Mouse (Mus musculus) hindbrain, embryonic 16.5 days (tissue): ENCODE measurements at regions not wholly inside any gene's neighbourhood (a gene's known extent, or its start where the extent isn't known, plus 50 kb on each side); places are given as distances from the start of the nearest gene placed in this dataset.

Experiments used
- ATAC-seq: fragments of 200-750 bp; cut with Nextera tagmentation; 2 replicates; pipeline ENCODE4 v1.8.0; 2017; ENCODE audit warnings: moderate TSS enrichment, moderate library complexity
- H3K27ac ChIP-seq: fragments of 300-500 bp; sonication (generic); 2 replicates; pipeline ENCODE4 v1.5.1; 2014; ENCODE audit warnings: low read depth, mild to moderate bottlenecking, control low read depth, low read length, moderate library complexity
- H3K27me3 ChIP-seq: fragments of 300-500 bp; sonication (generic); replicated peaks from 2 replicates; pipeline ENCODE4 v1.6.1; 2014; ENCODE audit warnings: low read length; ENCODE audit not compliant: control insufficient read depth, insufficient read depth
- H3K36me3 ChIP-seq: fragments of 300-500 bp; sonication (generic); 2 replicates; pipeline ENCODE4 v1.6.1; 2014; ENCODE audit warnings: mild to moderate bottlenecking, low read length, moderate library complexity, mixed read lengths; ENCODE audit not compliant: control insufficient read depth, insufficient read depth
- H3K4me1 ChIP-seq: fragments of 300-500 bp; sonication (generic); 2 replicates; pipeline ENCODE4 v1.6.1; 2014; ENCODE audit warnings: low read depth, low read length; ENCODE audit not compliant: control insufficient read depth, insufficient read depth
- H3K4me2 ChIP-seq: fragments of 300-500 bp; sonication (generic); 2 replicates; pipeline ENCODE4 v1.6.1; 2014; ENCODE audit warnings: mild to moderate bottlenecking, low read length, control low read depth, moderate library complexity
- H3K4me3 ChIP-seq: fragments of 300-500 bp; sonication (generic); 2 replicates; pipeline ENCODE4 v1.5.1; 2014; ENCODE audit warnings: mild to moderate bottlenecking, low read length, control low read depth, moderate library complexity
- H3K9ac ChIP-seq: fragments of 300-500 bp; sonication (generic); 2 replicates; pipeline ENCODE4 v1.6.1; 2014; ENCODE audit warnings: low read depth, mild to moderate bottlenecking, control low read depth, low read length, moderate library complexity
- H3K9me3 ChIP-seq: fragments of 300-500 bp; sonication (generic); 2 replicates; pipeline ENCODE4 v1.6.1; 2014; ENCODE audit warnings: mild to moderate bottlenecking, low read length, moderate library complexity; ENCODE audit not compliant: control insufficient read depth
- WGBS: fragments of 180-500 bp; shearing (Covaris S2); extraction: QIAGEN DNeasy Blood & Tissue Kit; methylation state at CpG from one replicate; pipeline ENCODE4 v1.1.7; 2014; 5-methylcytosine and 5-hydroxymethylcytosine counted together

DNA sequence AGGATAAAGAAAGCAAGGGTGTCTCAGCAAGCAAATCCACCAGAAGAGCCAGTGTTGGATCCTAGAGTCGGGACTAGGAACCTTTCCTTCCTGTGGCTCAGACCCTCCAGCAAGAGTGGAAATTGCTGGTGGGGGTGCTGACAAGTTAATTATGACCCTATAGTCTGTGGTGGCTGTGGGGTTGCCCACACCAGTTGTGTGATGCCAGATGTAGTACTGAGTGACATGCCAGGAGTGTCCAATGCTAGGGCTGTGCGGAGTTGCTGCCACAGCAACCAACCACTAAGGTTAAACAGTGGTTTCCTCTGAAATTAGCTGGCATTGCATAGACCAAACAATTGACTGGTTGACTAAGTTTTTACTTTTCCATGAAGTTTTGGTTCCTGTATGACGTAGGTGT lies 226.3 kb downstream of the Snx19 start:
- no peaks in the 10 kb centered on the region for H3K9me3 ChIP-seq
- 88% methylated on average over 3 of the region's 3 CpGs for WGBS
- no peaks in the 10 kb centered on the region for H3K36me3 ChIP-seq
- no peak for ATAC-seq
- H3K27me3 ChIP-seq: no peaks in the 10 kb centered on the region
- no peak overlapping the region for H3K4me2 ChIP-seq
- no peak overlapping the region for H3K4me3 ChIP-seq
- no peak overlapping the region for H3K27ac ChIP-seq
- no peaks in the 10 kb centered on the region for H3K4me1 ChIP-seq
- H3K9ac ChIP-seq: no peak overlapping the region

- Histone ChIP-seq H3K27ac (peak overlapping the region; percentile 36; the same call in 1 of the 2 replicates), H3K4me2 (0 out of 2 replicates have a peak overlapping the region, but pooled peaks have one; percentile 4), H3K4me3 (no peak overlapping the region), H3K4me1 (no peaks in the 10 kb centered on the region), H3K27me3 (no peaks in the 10 kb centered on the region), H3K36me3 (no peaks in the 10 kb centered on the region), H3K9me3 (no peaks in the 10 kb centered on the region), H3K9ac (no peak overlapping the region)
- WGBS: 48% methylated on average over 13 of the region's 13 CpGs
- peak; percentile 90 for ATAC-seq
Measured at GRCm38 (mm10) chr9:30649392-30650054, 222.6 kb downstream of the Snx19 start.

- Histone ChIP-seq H3K9ac (no peak overlapping the region), H3K4me1 (peaks cover 13% of the 10 kb centered on the region), H3K27me3 (no peaks in the 10 kb centered on the region), H3K4me2 (no peak overlapping the region), H3K27ac (no peak overlapping the region), H3K9me3 (no peaks in the 10 kb centered on the region), H3K4me3 (no peak overlapping the region), H3K36me3 (no peaks in the 10 kb centered on the region)
- no peak for ATAC-seq
- WGBS: 29% methylated on average over 10 of the region's 10 CpGs
Measured at GRCm38 (mm10) chr9:30633741-30634470, 207.0 kb downstream of the Snx19 start.

DNA sequence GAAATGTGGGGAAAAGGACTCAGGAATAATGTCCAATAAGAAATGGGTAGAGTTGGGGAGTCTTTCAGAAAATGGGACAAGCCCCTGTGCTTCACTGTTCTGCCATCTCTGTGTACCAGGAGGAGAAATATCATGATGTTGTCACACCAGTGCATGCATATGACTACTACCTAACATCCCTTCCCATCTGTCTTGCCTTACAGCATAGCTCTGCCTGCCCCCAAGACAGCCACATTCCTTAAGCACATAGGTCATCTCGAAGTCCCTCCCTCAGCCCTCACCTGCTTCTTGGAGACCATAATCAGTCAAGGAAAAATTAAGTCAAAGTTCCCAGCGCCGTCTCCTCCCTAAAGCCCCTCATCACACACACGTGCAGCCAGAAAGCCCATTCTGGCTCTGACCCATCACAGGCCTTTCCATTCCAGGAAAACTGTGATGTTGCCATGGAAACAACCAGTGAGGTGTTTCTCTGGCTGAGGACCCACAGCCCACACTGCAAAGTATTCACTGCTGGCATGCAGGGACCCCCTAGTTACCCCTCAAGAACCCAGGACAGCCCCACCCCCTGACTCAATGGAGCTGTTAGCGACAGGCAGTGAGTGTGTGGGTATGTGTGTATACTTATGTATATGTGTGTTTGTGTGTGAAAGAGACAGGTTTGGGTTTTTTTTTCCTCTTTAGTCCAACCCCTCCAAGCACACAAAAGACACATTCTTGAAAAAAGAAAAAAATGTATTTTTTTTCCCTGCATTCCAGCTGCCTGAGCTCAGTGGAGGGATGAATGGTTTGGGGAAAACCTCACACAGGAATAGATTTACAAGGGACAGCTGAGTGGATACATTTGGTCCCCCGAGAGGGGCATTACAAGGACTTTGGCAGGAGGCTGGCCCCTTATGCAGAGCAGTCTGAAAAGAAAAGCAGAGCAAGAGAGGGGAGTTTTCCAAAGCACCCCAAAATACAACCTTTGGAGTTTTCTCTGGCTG lies 205.5 kb downstream of the Snx19 start:
- peak; percentile 90 for ATAC-seq
- Histone ChIP-seq H3K4me2 (no peak overlapping the region), H3K27ac (peak overlapping the region; percentile 12; the same call in 1 of the 2 replicates), H3K9ac (no peak overlapping the region), H3K9me3 (no peaks in the 10 kb centered on the region), H3K36me3 (no peaks in the 10 kb centered on the region), H3K4me3 (no peak overlapping the region), H3K27me3 (no peaks in the 10 kb centered on the region), H3K4me1 (peaks cover 13% of the 10 kb centered on the region)
- WGBS: 34% methylated on average over 6 of the region's 6 CpGs

DNA sequence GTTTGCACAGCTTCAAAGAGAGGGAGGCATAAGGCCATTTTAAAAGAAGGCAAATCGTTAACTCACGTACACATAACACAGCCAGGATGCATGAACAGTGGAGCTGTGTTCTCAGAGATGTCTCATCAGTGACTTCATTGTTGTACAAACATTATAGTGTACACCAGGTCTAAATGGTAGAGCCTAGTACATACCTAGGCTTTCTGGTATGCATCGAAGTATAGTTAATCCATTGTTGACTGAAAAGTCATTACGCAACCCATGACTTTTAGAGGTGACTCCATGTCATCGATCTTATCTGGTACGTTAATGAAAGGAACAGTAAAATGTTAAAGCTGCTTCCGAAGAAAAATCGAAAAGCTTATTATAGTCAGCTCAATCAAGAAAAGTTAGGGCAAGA lies 198.7 kb downstream of the Snx19 start:
- H3K27me3 ChIP-seq: no peaks in the 10 kb centered on the region
- no peaks in the 10 kb centered on the region for H3K36me3 ChIP-seq
- 93% methylated on average over 8 of the region's 8 CpGs for whole genome bisulfite sequencing
- ATAC-seq: no peak
- H3K4me1 ChIP-seq: no peaks in the 10 kb centered on the region
- no peak overlapping the region for H3K4me3 ChIP-seq
- H3K9ac ChIP-seq: no peak overlapping the region
- H3K9me3 ChIP-seq: no peaks in the 10 kb centered on the region
- H3K4me2 ChIP-seq: no peak overlapping the region
- H3K27ac ChIP-seq: no peak overlapping the region

GRCm38 (mm10) chr9:30625090-30625489 lies 198.2 kb downstream of the Snx19 start:
- no peak overlapping the region for H3K27ac ChIP-seq
- H3K9me3 ChIP-seq: no peaks in the 10 kb centered on the region
- no peaks in the 10 kb centered on the region for H3K4me1 ChIP-seq
- no peak overlapping the region for H3K4me2 ChIP-seq
- ATAC-seq: no peak
- no peaks in the 10 kb centered on the region for H3K36me3 ChIP-seq
- H3K9ac ChIP-seq: no peak overlapping the region
- 91% methylated on average over 3 of the region's 3 CpGs for WGBS
- no peaks in the 10 kb centered on the region for H3K27me3 ChIP-seq
- no peak overlapping the region for H3K4me3 ChIP-seq

DNA sequence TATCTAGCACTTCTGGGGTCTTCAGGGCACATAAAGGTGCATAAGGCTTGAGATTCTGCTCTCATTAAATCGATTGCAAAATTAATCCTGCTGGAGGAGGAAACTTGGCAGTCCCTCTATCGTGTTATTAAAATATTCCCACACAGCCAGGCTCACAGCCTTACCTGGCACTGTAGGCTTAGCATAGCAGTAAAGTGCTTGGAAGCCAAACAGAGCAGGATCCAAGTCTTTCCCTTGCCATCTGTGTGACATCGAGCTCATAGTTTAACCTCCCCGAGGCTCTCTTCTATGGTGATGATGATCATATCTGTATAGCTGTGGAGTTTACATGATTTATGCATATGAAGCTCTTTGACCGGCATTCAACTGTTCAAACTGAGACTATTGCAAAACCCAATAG lies 197.6 kb downstream of the Snx19 start:
- Histone ChIP-seq H3K4me1 (no peaks in the 10 kb centered on the region), H3K9me3 (no peaks in the 10 kb centered on the region), H3K4me3 (no peak overlapping the region), H3K9ac (no peak overlapping the region), H3K27me3 (no peaks in the 10 kb centered on the region), H3K36me3 (no peaks in the 10 kb centered on the region), H3K27ac (no peak overlapping the region), H3K4me2 (no peak overlapping the region)
- 64% methylated on average over 5 of the region's 5 CpGs for WGBS
- 0 out of 2 replicates have a peak, but pooled peaks have one; percentile 17 for ATAC-seq

- Histone ChIP-seq H3K4me1 (no peaks in the 10 kb centered on the region), H3K9ac (no peak overlapping the region), H3K9me3 (no peaks in the 10 kb centered on the region), H3K36me3 (no peaks in the 10 kb centered on the region), H3K4me3 (no peak overlapping the region), H3K27ac (no peak overlapping the region), H3K27me3 (no peaks in the 10 kb centered on the region), H3K4me2 (no peak overlapping the region)
- 74% methylated on average over 2 of the region's 2 CpGs for WGBS
- ATAC-seq: peak; percentile 81; the same call in 1 of the 2 replicates
Measured at GRCm38 (mm10) chr9:30619325-30619724, 192.4 kb downstream of the Snx19 start.

DNA sequence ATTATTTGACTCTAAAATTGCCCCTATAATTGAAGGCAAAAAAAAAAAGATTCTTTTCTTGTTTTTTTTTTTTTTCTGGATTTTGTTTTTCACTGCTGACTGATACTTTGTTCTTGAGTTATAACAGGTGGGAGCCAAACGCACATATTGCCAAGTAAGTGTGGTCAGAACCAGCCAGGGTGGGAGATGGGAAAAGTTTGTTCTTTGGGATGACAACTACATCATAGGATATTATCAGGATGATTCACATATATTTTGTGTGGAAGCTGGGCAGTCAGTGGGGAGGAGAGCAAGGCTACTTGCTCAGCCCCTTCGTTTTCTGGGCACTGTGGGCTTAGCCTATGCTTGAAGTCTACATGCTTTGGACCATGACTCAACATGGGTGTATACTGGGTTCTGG lies 191.3 kb downstream of the Snx19 start:
- Histone ChIP-seq H3K27ac (no peak overlapping the region), H3K9ac (no peak overlapping the region), H3K4me2 (no peak overlapping the region), H3K4me1 (peaks cover 5% of the 10 kb centered on the region), H3K27me3 (no peaks in the 10 kb centered on the region), H3K36me3 (no peaks in the 10 kb centered on the region), H3K4me3 (no peak overlapping the region), H3K9me3 (no peaks in the 10 kb centered on the region)
- 99% methylated on average over 2 of the region's 2 CpGs for whole genome bisulfite sequencing
- no peak for ATAC-seq
